Mouse (Mus musculus): ENCODE results near the gene Nup214. TPM values are rescaled to one million over a fixed set of nuclear protein-coding genes. Genes with fewer than 3 reads are reported as not detected.
A peak's percentile ranks its signal among the peaks of the same experiment; 100 is the strongest.

Nup214 gene
- polyA plus RNA-seq, 1 experiment: 47.0 TPM

- H3K4me1 ChIP-seq (ENCODE audit: control insufficient read depth, insufficient read depth, low read length): 0 out of 2 replicates have a peak, but pooled peaks cover 7% of the 10 kb centered on the region
- 78% methylated on average over 3 of the region's 3 CpGs for WGBS
- H3K4me3 ChIP-seq (replicated peaks; ENCODE audit: insufficient read depth, low read depth, low read length): no peak overlapping the region
- H3K27ac ChIP-seq (ENCODE audit: insufficient read depth, low read length): no peak overlapping the region
- TF ChIP-seq CTCF (IDR thresholded peaks at IDR 0.05; ENCODE audit: borderline replicate concordance, insufficient read depth, low read depth, low read length) (no peak), POLR2A (IDR thresholded peaks at IDR 0.05; ENCODE audit: borderline replicate concordance, insufficient read depth, low read length) (no peak)
- no peak for DNase-seq
- H3K27me3 ChIP-seq (ENCODE audit: control insufficient read depth, insufficient read depth, low read length): no peaks in the 10 kb centered on the region
Measured at GRCm38 (mm10) chr2:32091956-32092355, 117.7 kb downstream of the Nup214 start.

- H3K4me1 ChIP-seq (ENCODE audit: control insufficient read depth, insufficient read depth, low read length): peaks cover 13% of the 10 kb centered on the region
- WGBS: 87% methylated on average over 7 of the region's 7 CpGs
- TF ChIP-seq CTCF (IDR thresholded peaks at IDR 0.05; ENCODE audit: borderline replicate concordance, insufficient read depth, low read depth, low read length) (no peak), POLR2A (IDR thresholded peaks at IDR 0.05; ENCODE audit: borderline replicate concordance, insufficient read depth, low read length) (no peak)
- H3K27ac ChIP-seq (ENCODE audit: insufficient read depth, low read length): no peak overlapping the region
- H3K4me3 ChIP-seq (replicated peaks; ENCODE audit: insufficient read depth, low read depth, low read length): no peak overlapping the region
- no peaks in the 10 kb centered on the region for H3K27me3 ChIP-seq (ENCODE audit: control insufficient read depth, insufficient read depth, low read length)
- no peak for DNase-seq
Measured at GRCm38 (mm10) chr2:32094001-32094707, 119.9 kb downstream of the Nup214 start.

DNA sequence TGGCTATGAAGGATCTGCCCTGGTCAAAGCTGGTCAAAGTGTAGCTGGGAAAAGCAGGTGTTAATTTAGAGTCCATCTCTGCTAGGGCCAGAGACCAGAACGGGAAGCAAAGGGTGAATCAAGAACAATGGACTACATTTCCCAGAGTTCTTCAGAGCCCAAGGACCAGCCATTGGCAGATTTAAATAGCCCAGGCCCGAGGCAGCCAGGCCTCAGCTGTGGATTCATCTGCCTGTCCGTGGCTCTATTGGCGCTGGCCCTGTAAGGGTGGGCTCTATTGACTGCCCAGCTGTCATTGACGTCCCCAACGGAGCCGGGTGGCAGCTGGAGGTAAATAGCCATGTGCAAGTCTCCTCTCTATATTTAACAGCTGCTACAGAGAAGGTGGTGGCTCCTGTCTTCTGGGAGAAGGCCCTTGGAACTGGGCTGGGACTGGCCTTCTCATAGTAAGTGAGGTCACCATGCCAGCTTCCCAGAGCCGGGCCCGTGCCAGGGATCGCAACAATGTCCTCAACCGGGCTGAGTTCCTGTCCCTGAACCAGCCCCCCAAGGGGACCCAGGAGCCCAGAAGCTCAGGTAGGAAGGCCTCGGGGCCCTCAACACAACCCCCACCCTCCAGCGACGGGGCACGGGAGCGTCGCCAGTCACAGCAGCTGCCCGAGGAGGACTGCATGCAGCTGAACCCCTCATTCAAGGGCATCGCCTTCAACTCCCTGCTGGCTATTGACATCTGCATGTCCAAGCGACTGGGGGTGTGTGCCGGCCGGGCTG is 121.3 kb downstream of the Nup214 start, which contains the start of gene Plpp7:
TSS of gene Plpp7 (plus strand) at position 178 of the 771 bp plus-strand sequence.
- Histone ChIP-seq H3K27me3 (ENCODE audit: control insufficient read depth, insufficient read depth, low read length) (no peaks in the 10 kb centered on the region), H3K4me1 (ENCODE audit: control insufficient read depth, insufficient read depth, low read length) (peaks cover 13% of the 10 kb centered on the region), H3K4me3 (replicated peaks; ENCODE audit: insufficient read depth, low read depth, low read length) (peak within 1 kb of the TSS; percentile 87), H3K27ac (ENCODE audit: insufficient read depth, low read length) (peak within 1 kb of the TSS; percentile 88)
- WGBS: 1% methylated on average over 22 of the region's 22 CpGs
- no peak for TF ChIP-seq CTCF (IDR thresholded peaks at IDR 0.05; ENCODE audit: borderline replicate concordance, insufficient read depth, low read depth, low read length)
- peak; percentile 81; the same call in 1 of the 2 replicates for TF ChIP-seq POLR2A (IDR thresholded peaks at IDR 0.05; ENCODE audit: borderline replicate concordance, insufficient read depth, low read length)
- DNase-seq: peak; percentile 86 to 87

- DNase-seq: peak; percentile 80 to 82
- WGBS: 6% methylated on average over 10 of the region's 10 CpGs
- Histone ChIP-seq H3K27ac (ENCODE audit: insufficient read depth, low read length) (peak overlapping the region; percentile 88), H3K27me3 (ENCODE audit: control insufficient read depth, insufficient read depth, low read length) (no peaks in the 10 kb centered on the region), H3K4me3 (replicated peaks; ENCODE audit: insufficient read depth, low read depth, low read length) (peak overlapping the region; percentile 87), H3K4me1 (ENCODE audit: control insufficient read depth, insufficient read depth, low read length) (peaks cover 13% of the 10 kb centered on the region)
- peak; percentile 33; the same call in 1 of the 2 replicates for TF ChIP-seq POLR2A (IDR thresholded peaks at IDR 0.05; ENCODE audit: borderline replicate concordance, insufficient read depth, low read length)
- no peak for TF ChIP-seq CTCF (IDR thresholded peaks at IDR 0.05; ENCODE audit: borderline replicate concordance, insufficient read depth, low read depth, low read length)
Measured at GRCm38 (mm10) chr2:32096122-32096420, 121.8 kb downstream of the Nup214 start.

DNA sequence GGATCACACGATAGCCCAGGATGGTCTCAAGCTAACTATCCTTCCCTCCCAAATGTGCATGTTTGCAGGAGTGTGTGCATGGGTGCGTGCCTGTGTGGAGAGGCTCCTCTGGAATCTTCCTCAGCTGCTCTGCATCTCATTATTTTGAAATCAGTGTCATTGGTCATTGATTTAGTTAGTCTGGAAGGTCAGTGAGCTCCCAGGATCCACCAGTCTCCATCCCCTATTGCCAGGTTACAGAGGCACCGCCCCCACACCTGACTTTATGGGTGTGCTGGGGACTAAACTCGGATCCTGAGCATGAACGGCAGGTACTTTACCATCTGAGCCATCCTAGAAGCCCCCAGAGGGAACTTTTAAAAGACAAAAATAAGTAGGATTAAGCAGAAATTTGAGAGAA is 128.7 kb downstream of the Nup214 start:
- WGBS: 55% methylated on average over 5 of the region's 5 CpGs
- H3K4me1 ChIP-seq (ENCODE audit: control insufficient read depth, insufficient read depth, low read length): peaks cover 15% of the 10 kb centered on the region
- no peak overlapping the region for H3K27ac ChIP-seq (ENCODE audit: insufficient read depth, low read length)
- TF ChIP-seq CTCF (IDR thresholded peaks at IDR 0.05; ENCODE audit: borderline replicate concordance, insufficient read depth, low read depth, low read length) (no peak), POLR2A (IDR thresholded peaks at IDR 0.05; ENCODE audit: borderline replicate concordance, insufficient read depth, low read length) (no peak)
- no peak overlapping the region for H3K4me3 ChIP-seq (replicated peaks; ENCODE audit: insufficient read depth, low read depth, low read length)
- no peaks in the 10 kb centered on the region for H3K27me3 ChIP-seq (ENCODE audit: control insufficient read depth, insufficient read depth, low read length)
- no peak for DNase-seq

DNA sequence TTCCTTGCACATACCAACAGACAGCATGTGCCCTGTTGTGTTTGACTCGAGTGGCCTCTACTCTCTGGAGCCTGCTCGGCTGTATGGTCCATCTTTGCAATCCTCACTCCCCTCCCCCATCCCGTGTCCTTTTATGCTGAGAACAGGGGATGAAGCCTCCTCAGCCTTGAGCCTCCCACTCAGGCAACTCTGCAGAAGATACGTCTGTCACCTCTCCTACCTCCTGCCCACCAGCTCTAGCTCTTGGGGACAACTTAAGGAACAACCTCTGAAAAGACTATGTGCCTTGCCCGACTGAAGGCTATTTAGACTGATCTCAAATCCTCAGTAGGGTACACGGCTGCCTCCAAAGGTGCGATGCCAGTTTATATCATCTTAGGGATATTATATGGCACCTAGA is 129.3 kb downstream of the Nup214 start:
- Histone ChIP-seq H3K4me3 (replicated peaks; ENCODE audit: insufficient read depth, low read depth, low read length) (no peak overlapping the region), H3K27me3 (ENCODE audit: control insufficient read depth, insufficient read depth, low read length) (no peaks in the 10 kb centered on the region), H3K4me1 (ENCODE audit: control insufficient read depth, insufficient read depth, low read length) (peaks cover 12% of the 10 kb centered on the region), H3K27ac (ENCODE audit: insufficient read depth, low read length) (no peak overlapping the region)
- no peak for DNase-seq
- WGBS: 74% methylated on average over 7 of the region's 7 CpGs
- no peak for TF ChIP-seq CTCF (IDR thresholded peaks at IDR 0.05; ENCODE audit: borderline replicate concordance, insufficient read depth, low read depth, low read length)
- TF ChIP-seq POLR2A (IDR thresholded peaks at IDR 0.05; ENCODE audit: borderline replicate concordance, insufficient read depth, low read length): no peak

Other genes starting within 250 kb of the Nup214 start
- gene Qrfp, start 163.9 kb upstream of the Nup214 start, polyA plus RNA-seq (2012; rRNA removed): not detected in 2 replicates
- 1.3 and 1.5 TPM in 2 replicates for gene Fibcd1, start 128.4 kb upstream of the Nup214 start, polyA plus RNA-seq (2012; rRNA removed)
- gene Lamc3, start 87.1 kb upstream of the Nup214 start, polyA plus RNA-seq (2012; rRNA removed): 3.8 and 4.0 TPM in 2 replicates
- 11.7 and 14.1 TPM in 2 replicates for gene Aif1l, start 24.3 kb upstream of the Nup214 start, polyA plus RNA-seq (2012; rRNA removed)
- 4.2 and 4.4 TPM in 2 replicates for gene Fam78a, start 110.4 kb downstream of the Nup214 start, polyA plus RNA-seq (2012; rRNA removed)
- 41.3 and 45.0 TPM in 2 replicates for gene Plpp7, start 121.1 kb downstream of the Nup214 start, polyA plus RNA-seq (2012; rRNA removed)
- 88.9 and 95.6 TPM in 2 replicates for gene Prrc2b, start 176.6 kb downstream of the Nup214 start, polyA plus RNA-seq (2012; rRNA removed)